Mouse (Mus musculus) 3134 (cell line): ENCODE results near the gene Mansc1.

Experiments
- DNase-seq: peaks from one replicate; pipeline ENCODE4 v3.0.0-alpha.2; 2011; ENCODE audit warnings: low spot score; ENCODE audit not compliant: insufficient read length; ENCODE audit errors: extremely low read depth

Mansc1 gene

DNA sequence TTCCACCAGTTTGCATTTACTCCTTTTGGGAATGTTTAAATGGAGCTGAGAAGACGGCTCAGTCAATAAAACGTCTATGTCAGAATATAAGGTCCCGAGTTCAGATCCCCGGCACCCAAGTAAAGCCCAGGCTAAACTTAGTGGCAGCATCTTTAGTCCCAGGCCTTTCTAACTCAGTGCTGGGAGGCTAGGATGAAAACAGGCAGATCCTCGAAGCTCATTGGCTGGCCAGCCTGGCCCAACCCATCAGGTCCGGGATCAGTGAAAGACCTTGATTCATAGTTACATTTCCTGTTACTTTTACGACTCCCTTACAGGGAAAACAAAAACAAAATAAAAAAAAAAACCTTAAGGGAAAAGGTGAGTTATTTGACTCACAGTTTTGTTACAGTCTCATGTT is 31.2 kb downstream of the Mansc1 start:
- DNase-seq = peak; percentile 44

DNA sequence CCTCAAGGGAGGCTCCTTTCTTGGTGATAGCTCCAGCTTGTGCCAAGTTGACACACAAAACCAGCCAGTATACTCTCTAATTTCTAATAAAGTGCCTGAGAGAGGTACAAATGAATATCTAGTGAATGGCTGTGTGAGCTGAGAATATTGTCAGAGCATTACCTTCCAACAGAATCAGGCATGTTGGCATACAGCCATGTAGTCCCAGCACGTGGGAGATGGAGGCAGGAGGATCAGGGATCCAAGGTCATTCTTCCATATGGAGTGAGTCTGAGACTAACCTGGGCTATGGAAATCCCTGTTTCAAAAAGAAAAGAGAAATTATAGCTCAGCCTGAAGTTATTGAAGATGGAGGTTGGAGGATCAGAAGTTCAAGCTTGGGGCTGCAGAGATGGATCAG is 33.0 kb downstream of the Mansc1 start:
- DNase-seq = no peak

DNA sequence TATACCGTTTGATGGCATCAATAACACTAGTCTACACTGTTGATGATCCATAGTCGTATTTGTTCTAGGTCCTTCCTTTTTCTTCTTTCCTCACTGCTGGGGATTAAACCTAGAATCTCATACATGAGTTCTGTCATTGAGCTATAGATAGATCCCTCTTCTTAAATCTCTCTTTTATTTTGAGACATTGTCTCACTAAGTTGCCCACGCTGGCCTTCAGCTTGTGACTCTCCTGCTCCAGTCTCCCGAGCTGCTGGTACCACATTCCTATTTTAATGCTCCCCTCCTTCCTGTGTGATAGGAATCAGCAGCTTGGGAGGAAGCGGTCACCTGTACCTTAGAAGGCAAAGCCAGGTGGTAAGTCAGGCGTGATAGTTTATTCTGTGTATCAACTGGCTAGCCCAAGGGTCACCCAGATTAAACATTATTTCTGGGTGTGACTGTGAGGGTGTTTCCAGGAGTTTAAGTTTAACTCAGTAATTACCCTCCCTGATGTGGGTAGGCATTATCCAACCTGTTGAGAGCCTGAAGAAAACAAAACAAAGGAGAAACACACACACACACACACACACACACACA is 34.5 kb downstream of the Mansc1 start:
- DNase-seq = no peak

DNA sequence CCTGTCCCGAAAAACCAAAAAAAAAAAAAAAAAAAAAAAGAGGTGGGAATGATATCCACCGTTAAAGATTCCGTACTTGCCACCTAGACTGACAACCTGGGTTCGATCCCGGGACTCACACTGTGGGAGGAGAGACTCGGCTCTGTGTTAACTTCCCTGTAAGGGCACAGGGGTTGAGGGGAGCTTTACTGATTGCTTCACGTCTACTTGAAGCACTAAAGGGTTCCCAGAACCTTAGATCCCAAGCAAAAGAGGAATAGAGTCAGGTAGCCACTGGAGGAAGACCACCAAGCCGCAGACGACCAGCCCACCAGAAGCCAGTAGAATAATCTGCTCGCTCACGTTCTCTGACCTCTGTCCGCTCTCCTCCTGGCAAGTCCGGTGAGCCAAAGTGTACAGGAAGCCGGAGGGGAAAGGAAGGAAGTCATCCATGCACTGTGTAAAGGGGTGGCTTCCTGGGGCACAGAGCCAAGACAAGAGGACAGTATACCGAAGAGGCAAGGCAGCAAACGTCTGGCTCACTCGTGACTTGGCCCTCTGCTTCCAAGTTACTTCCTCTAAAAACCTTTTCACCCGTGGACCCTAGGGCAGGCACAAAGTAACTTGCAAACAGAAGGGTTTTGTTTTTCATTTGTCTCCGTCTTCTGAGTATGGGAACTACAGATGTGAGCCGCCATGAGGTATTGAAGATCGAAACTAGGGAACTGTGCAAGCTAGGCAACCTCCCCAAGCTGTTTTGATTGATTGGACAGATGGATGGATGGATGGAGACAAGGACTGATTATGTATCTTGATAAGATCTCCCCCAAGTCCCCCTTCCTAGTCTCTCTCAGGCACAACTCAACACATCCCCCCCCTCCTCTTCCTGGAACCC is 37.5 kb downstream of the Mansc1 start:
- DNase-seq = no peak

DNA sequence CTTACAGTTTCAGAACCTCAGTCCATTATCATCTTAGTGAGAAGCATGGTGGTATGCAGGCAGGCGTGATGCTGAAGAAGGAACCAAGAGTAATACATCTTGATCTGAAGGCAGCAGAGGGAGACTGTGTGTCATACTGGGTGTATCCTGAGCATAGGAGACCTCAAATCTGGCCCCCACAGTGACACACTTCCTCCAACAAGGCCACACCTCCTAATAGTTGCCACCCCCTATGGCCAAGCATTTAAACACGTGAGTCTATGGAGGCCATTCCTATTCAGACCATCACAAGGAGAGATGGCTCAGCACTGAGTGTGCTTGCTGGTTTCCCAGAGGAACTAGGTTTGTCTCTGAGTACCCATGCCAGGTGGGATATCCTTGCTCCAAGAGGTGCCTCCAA is 40.7 kb downstream of the Mansc1 start:
- no peak for DNase-seq

DNA sequence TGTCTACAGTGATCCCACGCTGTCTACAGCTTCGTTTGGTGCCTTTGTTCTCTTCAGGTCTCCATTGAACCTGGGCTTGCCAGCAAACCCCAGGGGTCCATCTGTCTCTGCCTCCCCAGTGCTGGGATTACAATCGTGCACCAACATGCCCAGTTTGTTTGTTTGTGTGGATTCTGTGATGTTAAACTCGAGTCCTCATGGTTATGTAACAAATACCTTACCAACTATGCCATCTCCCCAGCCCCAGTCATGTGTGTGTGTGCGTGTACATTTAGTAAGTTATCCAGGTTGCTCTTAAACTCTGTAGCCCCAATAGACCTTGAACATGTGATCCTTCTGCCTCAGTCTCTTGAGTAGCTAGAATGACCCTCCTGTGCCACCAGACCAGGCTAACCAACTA is 46.0 kb downstream of the Mansc1 start:
- no peak for DNase-seq

DNA sequence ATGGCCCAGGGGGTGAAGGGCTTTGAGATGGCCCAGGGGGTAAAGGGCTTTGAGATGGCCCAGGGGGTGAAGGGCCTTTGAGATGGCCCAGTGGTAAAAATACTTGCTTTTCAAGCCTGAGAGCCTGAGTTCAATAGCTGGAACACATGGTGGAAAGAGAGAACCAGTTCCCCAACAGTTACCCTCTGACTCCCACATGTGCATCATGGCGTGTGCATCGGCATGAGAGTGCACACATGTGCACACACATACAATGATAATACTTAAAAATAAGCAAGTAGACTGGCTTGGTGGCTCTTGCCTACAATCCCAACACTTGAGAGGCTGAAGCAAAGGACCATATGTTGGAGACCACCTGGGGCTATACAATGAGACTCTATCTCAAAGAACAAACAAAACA is 47.7 kb downstream of the Mansc1 start:
- DNase-seq = no peak

DNA sequence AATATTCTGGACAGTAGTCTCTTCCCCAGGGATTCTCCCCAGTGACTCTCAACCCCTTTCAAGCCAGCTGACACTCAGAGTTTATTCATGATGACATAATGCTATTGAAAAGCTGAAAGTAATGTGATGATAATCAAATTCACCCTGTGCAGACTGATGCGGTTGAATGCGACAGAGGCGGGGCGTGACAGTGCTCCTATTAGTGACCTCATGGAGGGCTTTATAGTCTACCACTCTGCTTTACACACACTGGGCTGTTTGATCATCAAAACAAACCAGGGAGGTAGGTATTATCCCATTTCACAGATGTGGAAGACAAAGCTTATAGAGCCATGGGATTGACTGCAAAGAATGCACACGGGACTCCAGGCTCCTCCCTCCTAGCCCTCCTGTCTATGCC is 50.2 kb downstream of the Mansc1 start:
- no peak for DNase-seq

DNA sequence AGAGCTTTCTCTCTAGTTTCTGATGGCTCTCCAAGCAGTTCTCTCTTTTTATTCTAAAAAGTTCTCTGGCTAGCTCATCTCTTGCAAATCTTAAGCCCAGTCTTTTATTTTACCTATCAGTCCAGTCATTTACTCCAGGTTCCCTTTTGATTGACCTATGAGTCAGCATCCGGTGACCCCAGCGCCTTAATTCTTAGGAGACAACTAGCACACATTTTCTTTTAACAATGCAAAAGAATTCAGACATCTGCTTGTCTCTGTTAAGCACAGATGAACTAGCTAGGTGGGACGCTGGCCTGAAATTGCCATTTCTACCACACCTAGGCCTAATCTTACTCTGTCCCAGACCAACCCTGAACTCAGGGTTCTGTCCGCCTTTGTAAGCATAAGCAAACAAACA is 52.8 kb downstream of the Mansc1 start:
- DNase-seq = no peak

DNA sequence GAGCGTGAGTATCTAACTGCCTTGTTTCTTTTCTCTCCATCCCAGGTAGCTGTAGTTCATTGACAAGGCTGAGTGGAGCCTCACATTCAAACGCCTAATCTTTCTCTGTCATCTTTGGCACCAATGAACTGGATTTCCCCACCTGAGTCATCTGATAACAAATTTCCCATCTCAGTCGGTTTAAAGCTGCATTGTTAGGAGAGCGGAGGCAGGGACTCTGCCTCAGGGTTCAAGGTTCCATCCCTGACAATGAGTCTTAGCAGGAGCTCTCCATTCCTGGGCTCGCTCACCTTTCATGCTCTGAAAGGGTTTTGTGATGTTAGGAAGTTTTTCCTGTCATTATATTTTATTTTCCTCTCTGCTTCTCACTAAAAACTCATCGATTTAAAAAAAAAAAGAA is 54.2 kb downstream of the Mansc1 start:
- no peak for DNase-seq

DNA sequence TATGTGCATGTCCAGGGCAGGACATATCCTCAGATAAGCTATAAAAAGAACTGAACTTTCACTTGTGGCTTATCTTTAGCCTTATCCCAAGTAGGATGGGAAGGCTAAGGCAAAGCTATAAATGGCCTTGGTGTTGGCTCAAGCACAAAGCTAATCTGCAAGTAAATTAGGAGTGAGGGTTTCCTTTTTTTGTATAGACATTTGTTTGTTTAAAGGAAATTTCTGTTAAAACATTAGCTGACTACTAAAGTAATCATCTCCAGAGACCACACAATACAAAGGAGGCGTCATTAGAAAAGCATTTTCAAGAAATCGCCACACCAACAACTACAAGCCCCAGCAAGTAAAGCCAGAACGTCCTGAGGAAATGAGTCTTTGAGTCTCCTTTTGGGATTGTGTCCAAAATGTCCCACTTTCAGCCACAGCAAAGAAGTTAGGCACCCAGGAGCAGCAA is 57.0 kb downstream of the Mansc1 start:
- no peak for DNase-seq

DNA sequence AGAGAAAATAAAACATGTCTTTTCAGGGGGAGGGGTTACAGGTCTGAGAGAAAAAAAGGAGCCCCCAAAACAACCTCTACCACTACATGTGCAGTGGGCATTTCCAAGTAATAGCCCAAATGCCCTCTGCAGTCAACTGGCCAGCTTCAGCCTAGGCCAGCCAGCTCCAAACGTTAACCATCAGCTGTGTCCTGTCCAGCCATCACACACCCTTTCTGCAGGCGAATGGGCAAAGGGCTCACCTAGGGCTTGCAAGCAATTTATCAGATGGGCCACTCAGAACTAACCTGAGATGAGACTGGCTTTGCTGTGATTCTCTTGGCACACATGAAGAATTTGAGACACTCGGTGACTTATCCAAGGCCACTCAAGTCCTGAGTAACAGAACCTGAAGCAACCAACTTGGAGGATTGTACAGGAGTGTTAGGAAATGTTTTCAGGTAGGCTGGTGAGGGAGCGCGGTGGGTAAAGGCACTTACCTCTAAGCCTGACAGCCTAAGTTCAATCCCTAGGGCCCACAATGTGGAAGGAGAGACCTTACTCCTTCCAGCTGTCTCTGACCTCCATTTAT is 64.2 kb downstream of the Mansc1 start:
- DNase-seq = no peak

DNA sequence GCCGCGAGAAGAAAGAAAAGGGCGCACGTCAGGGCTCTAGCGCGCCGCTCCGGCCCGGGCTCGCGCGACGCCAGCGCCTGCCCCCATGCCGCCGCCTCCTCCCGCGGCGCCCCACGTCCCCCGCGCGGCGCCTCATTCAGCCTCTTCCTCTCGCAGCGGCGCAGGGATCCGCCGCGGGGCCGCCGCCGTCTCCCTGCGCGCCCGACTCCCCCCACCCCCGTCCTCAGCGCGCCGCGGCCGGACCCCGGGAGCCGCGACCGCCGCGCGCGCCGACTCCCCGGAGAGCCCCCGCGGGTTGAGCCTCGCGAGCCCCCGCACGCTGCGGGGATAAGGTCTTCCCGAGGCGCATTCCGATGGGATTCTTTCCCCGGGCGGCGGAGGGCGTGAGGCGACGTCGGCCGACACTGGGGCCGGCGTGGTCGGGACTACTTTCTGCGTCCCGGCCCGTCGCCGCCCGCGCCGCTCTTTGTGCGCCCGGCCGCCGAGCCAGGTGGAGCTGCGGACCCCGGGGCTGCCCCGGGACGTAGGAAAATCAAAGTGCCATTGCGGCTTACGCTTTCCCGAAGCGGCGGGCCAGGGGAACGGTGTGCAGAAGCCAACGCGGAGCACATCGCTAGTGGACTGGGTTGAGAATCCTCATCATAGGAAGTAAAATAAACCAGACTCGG is 65.3 kb downstream of the Mansc1 start, which contains the start of gene Lrp6:
Gene Lrp6, minus strand, starts transcription at position 148 of the 668 bp plus-strand sequence.
- peak; percentile 89 for DNase-seq

DNA sequence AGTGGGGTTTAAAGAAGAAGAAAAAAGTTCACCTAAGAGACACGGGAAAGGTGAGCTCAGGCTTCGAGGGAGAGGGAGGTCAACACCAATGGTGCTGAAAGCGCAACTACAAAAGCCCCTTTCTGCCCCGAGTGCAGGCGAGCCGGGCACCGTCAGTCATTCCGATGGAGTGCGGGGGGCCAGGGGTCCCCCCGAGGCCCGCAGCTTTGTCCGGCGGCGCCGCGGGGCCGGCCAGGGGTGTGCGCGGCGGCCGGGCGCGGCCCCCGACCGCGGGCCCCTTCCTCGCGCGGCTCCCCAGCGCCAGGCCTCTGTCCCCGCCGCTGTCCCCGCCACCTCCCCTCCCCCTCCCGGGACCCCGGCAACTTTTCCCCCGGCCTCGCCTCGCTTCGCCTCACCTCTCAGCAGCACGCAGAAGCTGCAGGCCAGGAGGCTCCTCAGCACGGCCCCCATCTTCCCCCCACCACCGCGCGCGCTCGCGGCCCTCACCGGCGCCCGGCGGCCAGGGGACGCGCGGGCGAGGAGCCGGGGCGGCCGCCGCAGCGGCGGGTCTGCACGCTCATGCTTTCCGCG is 66.0 kb downstream of the Mansc1 start:
- no peak for DNase-seq

DNA sequence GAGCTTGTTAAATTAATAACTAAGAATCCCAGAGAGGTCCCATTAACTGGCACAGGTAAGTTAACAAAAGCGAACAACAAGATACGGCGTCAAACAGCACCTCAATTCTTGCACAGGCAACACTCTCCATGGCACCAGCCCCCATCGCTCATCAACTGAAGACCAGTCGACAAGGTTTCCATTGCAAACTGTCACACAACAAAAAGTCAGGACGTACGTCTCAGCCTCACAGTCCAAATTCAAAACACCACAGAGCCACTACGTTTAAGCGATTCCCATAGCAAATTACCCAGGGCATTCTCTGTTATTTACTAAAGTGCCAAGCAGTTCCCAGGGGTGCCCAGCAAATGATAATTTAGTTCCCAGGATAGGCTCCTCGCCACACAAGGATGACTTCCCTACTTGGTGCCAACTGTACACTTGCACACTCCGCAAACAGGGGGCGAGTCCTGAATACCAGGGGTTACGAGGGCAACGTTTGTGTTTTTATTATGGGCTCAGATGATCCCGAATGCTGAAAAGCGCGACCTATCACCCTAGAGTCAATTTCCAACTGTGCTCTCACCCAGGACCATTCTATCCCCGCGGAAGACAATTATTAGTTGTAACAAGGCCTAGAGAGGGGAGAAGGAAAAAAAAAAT is 66.6 kb downstream of the Mansc1 start:
- no peak for DNase-seq

DNA sequence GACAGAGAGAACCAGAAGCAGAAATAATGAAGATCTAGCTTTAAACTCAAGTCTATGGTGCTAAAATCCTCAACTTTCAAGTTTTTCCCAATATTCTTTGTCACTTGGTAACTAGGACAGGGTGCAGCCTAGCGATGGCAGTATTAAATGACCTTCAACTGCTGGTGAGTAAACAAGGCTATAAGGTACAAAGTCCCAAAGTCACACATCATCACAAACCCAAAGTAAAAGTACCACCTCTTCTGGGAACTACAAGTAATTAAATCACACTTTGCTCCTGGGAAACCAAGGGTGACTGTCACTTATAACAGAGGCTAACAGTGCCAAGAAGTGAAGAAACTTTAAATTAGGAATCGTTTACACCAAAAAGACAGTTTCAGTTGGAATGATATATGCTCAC is 67.7 kb downstream of the Mansc1 start:
- no peak for DNase-seq

DNA sequence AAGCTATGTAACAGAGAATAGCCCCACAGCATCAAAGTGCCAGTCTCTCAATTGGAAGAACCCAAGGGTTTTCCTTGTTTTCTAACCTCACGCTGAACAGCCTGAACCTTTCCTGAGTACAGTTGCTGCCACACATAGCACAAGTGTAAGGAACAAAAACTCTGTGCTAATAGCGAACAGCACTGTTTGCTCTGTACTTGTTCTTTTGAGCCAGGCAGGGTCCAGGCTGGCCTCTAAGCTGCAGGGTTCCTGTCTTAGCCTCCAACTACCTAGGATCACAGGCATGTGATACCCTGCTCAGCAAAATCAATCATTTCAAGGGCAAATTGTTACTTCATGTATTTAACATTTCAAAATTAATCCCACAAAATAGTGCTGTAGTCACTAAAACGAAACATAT is 72.7 kb downstream of the Mansc1 start:
- DNase-seq = no peak
